Mouse (Mus musculus): ENCODE data around the gene Cfap45.

DNA sequence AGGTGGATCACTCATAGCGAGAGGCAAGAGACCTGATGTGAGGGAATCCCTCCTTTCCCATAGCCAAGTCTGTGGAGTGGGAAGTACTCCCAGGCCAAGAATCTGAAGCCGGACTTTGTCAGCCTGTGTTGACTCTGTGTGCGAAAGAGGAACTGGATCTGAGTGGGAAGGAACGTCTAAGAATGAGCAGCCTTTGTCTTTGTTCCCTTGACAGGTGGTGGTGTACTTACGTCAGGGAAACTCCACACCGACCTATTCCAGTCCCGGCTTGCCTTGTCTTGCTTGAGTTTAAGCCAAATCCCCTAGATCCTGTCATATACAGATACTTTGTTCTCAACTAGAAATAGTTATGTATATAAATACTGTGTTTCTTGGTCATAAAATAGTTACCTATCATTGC is 1.9 kb downstream of the Cfap45 start:
- TF ChIP-seq CTCF (IDR thresholded peaks at IDR 0.05; ENCODE audit: low read depth) (no peak), EP300 (optimal IDR thresholded peaks at IDR 0.05) (no peak)

Measured in stomach, postnatal 0 days (tissue).